Mouse (Mus musculus) thymus, adult 2 months (tissue): ENCODE measurements around the gene Kdm4c. TPM values are rescaled to one million over a fixed set of nuclear protein-coding genes. Genes with fewer than 3 reads are reported as not detected.

Experiments
- DNase-seq: peaks from one replicate; pipeline ENCODE4 v3.0.0; 2021
- H3K27ac ChIP-seq: fragments of 200-500 bp; 2 replicates; pipeline ENCODE4 v1.5.1; 2012; ENCODE audit warnings: low read length, control low read depth; ENCODE audit not compliant: control insufficient read depth, insufficient read depth
- H3K27me3 ChIP-seq: fragments of 200-500 bp; 2 replicates; pipeline ENCODE4 v1.6.1; 2012; ENCODE audit warnings: mild to moderate bottlenecking, low read length, moderate library complexity, mixed read lengths; ENCODE audit not compliant: control insufficient read depth, insufficient read depth
- H3K36me3 ChIP-seq: fragments of 200-500 bp; 2 replicates; pipeline ENCODE4 v1.6.1; 2012; ENCODE audit warnings: mild to moderate bottlenecking, low read length, moderate library complexity; ENCODE audit not compliant: control insufficient read depth, insufficient read depth
- H3K4me1 ChIP-seq: fragments of 200-500 bp; replicated peaks from 2 replicates; pipeline ENCODE4 v1.6.1; 2012; ENCODE audit warnings: low read length; ENCODE audit not compliant: control insufficient read depth, insufficient read depth
- H3K4me3 ChIP-seq: fragments of 200-500 bp; 2 replicates; pipeline ENCODE4 v1.5.1; 2012; ENCODE audit warnings: mild to moderate bottlenecking, low read length, control low read depth, moderate library complexity; ENCODE audit not compliant: control insufficient read depth, insufficient read depth
- CTCF ChIP-seq: fragments of 200-500 bp; IDR thresholded peaks from 2 replicates; pipeline ENCODE4 v1.5.1; 2012; ENCODE audit warnings: mild to moderate bottlenecking, control low read depth, low read length, moderate library complexity, borderline replicate concordance; ENCODE audit not compliant: control insufficient read depth, poor library complexity, insufficient read depth; ENCODE audit errors: extremely low read depth
- POLR2A ChIP-seq: fragments of 200-500 bp; IDR thresholded peaks from 2 replicates; pipeline ENCODE4 v1.6.1; 2012; ENCODE audit warnings: mild to moderate bottlenecking, low read length, control low read depth, moderate library complexity; ENCODE audit not compliant: control insufficient read depth, poor library complexity, insufficient read depth; ENCODE audit errors: extremely low read depth
- WGBS: fragments of 180-500 bp; shearing (Covaris S2); methylation state at CpG from one replicate; pipeline ENCODE4 v1.1.7; 2018; 5-methylcytosine and 5-hydroxymethylcytosine counted together
- polyA plus RNA-seq: library from polyadenylated mRNA; depleted of rRNA; stranded (reverse); fragments of >200 nt; gene quantifications from 2 replicates; pipeline ENCODE4 v1.2.3, GENCODE M21; 2012

The Kdm4c gene
- polyA plus RNA-seq, 1 experiment, result 5.5 TPM

DNA sequence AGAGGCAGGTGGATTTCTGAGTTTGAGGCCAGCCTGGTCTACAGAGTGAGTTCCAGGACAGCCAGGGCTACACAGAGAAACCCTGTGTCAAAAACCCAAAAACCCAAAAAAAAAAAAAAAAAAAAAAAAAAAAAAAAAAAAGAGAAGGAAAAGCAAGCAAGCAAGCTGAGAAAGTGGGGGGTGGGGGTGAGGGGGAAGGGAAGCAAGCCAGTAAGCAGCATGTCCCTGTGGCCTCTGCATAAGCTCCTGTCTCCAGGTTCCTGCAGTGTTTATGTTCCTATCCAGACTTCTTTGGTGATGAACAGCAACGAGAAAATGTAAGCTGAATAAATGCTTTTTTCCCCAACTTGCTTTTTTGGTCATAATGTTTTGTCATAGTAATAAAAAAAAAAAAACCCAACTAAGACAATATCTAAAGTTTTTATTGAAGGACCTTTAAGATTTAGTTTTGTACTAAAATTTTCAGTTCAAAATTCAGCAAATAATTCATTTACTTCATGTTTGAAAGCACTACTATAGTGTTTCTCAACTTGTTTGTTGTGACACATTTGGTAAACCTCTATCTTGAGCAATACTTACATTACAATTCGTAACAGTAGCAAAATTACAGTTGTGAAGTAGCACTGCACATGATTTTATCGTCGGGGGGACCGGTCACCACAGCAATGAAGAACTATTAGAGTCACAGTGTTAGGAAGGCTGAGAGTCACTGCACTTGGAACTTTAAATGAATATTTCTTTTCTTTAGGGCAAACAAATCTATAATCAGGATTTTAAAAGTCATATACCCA lies 63.2 kb downstream of the Kdm4c start:
- DNase-seq, result no peak
- WGBS, result 96% methylated on average over 5 of the region's 5 CpGs

GRCm38 (mm10) chr4:74311135-74311534 lies 68.8 kb downstream of the Kdm4c start:
- H3K4me3 ChIP-seq, result no peak overlapping the region
- peaks cover 5% of the 10 kb centered on the region; the same call in 1 of the 2 replicates for H3K36me3 ChIP-seq
- no peak for DNase-seq
- TF ChIP-seq CTCF, result no peak
- TF ChIP-seq POLR2A, result no peak
- no peak overlapping the region for H3K27ac ChIP-seq
- 90% methylated on average over 5 of the region's 5 CpGs for WGBS
- H3K4me1 ChIP-seq, result no peaks in the 10 kb centered on the region
- no peaks in the 10 kb centered on the region for H3K27me3 ChIP-seq

More for the DNA sequence above, 63.2 kb downstream of the Kdm4c start:
- no peaks in the 10 kb centered on the region for H3K4me1 ChIP-seq
- peaks cover under 1% of the 10 kb centered on the region; the same call in 1 of the 2 replicates for H3K36me3 ChIP-seq
- H3K4me3 ChIP-seq, result no peak overlapping the region
- no peak overlapping the region for H3K27ac ChIP-seq
- TF ChIP-seq POLR2A (no peak), CTCF (no peak)
- H3K27me3 ChIP-seq, result no peaks in the 10 kb centered on the region

- no peaks in the 10 kb centered on the region for H3K27me3 ChIP-seq
- H3K4me1 ChIP-seq, result no peaks in the 10 kb centered on the region
- no peak for DNase-seq
- TF ChIP-seq POLR2A (no peak), CTCF (no peak)
- WGBS, result 90% methylated on average over 2 of the region's 2 CpGs
- H3K36me3 ChIP-seq, result peaks cover 5% of the 10 kb centered on the region; the same call in 1 of the 2 replicates
- H3K4me3 ChIP-seq, result no peak overlapping the region
- no peak overlapping the region for H3K27ac ChIP-seq
Measured at GRCm38 (mm10) chr4:74312858-74313257, 70.6 kb downstream of the Kdm4c start.

DNA sequence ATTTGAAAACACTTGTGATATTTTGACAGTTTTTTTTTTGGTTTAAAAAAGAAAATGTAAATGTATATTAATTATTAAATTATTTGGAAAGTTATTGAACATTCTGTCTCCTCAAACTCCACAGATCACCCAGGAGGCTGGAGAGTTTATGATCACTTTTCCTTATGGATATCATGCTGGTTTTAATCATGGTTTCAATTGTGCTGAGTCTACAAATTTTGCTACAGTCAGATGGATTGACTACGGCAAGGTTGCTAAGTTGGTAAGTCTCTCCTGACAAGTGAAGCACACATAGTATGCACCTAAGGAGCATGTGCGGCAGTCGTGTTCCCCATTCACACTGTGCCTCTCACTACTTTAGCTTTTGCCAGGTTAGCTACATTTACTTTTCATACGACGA lies 73.1 kb downstream of the Kdm4c start:
- Histone ChIP-seq H3K27me3 (no peaks in the 10 kb centered on the region), H3K4me3 (no peak overlapping the region), H3K36me3 (peaks cover 5% of the 10 kb centered on the region; the same call in 1 of the 2 replicates), H3K27ac (no peak overlapping the region), H3K4me1 (no peaks in the 10 kb centered on the region)
- DNase-seq, result no peak
- WGBS, result 97% methylated on average over 5 of the region's 5 CpGs
- no peak for TF ChIP-seq POLR2A
- no peak for TF ChIP-seq CTCF

DNA sequence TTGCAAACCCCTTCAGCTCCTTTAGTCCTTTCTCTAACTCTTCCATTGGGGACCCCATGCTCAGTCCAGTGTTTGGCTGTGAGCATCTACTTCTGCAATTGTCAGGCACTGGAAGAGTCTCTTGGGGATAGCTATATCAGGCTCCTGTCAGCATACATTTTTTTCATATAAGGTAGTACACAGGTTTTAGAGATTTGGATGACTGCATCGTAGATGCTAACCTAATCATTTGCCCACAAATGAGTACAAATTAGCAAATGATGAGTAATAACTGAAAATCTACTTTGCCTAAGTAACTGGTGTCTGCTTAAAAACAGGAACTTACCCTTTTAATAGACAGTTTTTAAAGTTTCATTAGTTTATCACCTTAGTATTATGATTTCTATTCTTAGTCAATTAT lies 77.0 kb downstream of the Kdm4c start:
- no peaks in the 10 kb centered on the region for H3K27me3 ChIP-seq
- no peaks in the 10 kb centered on the region for H3K4me1 ChIP-seq
- H3K36me3 ChIP-seq, result peaks cover 5% of the 10 kb centered on the region; the same call in 1 of the 2 replicates
- TF ChIP-seq CTCF (no peak), POLR2A (no peak)
- no peak overlapping the region for H3K4me3 ChIP-seq
- no peak overlapping the region for H3K27ac ChIP-seq
- 96% methylated on average over 1 of the region's 1 CpGs for WGBS
- no peak for DNase-seq

- Histone ChIP-seq H3K27ac (no peak overlapping the region), H3K27me3 (no peaks in the 10 kb centered on the region), H3K4me3 (no peak overlapping the region), H3K36me3 (peaks cover 24% of the 10 kb centered on the region), H3K4me1 (no peaks in the 10 kb centered on the region)
- DNase-seq, result no peak
- no peak for TF ChIP-seq POLR2A
- TF ChIP-seq CTCF, result no peak
- 86% methylated on average over 4 of the region's 4 CpGs for WGBS
Measured at GRCm38 (mm10) chr4:74357479-74357878, 115.2 kb downstream of the Kdm4c start.
